Mouse (Mus musculus): ENCODE measurements around the gene C2. TPM values are rescaled to one million over a fixed set of nuclear protein-coding genes. Genes with fewer than 3 reads are reported as not detected.

C2 gene
- polyA plus RNA-seq (2015; fragmentation: Nextera tagmentation; extraction: Ambion mirVana): 5.1 and 9.4 TPM in 2 replicates

GRCm38 (mm10) chr17:34898160-34898586, at the start of gene C2, which contains the start of gene Ehmt2:
Gene C2, minus strand, starts transcription at chr17:34898265.
Gene Ehmt2, plus strand, starts transcription at chr17:34898469.

GRCm38 (mm10) chr17:34931061-34931734, 33.1 kb upstream of the C2 start, which contains the start of gene Neu1:
Gene Neu1, plus strand, starts transcription at chr17:34931253.

GRCm38 (mm10) chr17:34913930-34914665, 16.0 kb upstream of the C2 start, which contains the start of gene Slc44a4:
Gene Slc44a4, plus strand, starts transcription at chr17:34914466.

GRCm38 (mm10) chr17:34881683-34882310, 16.3 kb downstream of the C2 start, which contains the start of gene Gm20547:
Gene Gm20547, minus strand, starts transcription at chr17:34882042.

GRCm38 (mm10) chr17:34879336-34879879, 18.7 kb downstream of the C2 start, which contains the start of gene Zbtb12:
Gene Zbtb12, plus strand, starts transcription at chr17:34879483.

GRCm38 (mm10) chr17:34862416-34863081, 35.5 kb downstream of the C2 start, which contains the start of gene Cfb:
Gene Cfb, minus strand, starts transcription at chr17:34862518.

GRCm38 (mm10) chr17:34849722-34850516, 48.1 kb downstream of the C2 start, which contains the start of the genes Skiv2l and Nelfe:
Gene Skiv2l, minus strand, starts transcription at chr17:34850210.
Gene Nelfe, plus strand, starts transcription at chr17:34850391.

GRCm38 (mm10) chr17:34836856-34837221, 61.2 kb downstream of the C2 start, which contains the start of the genes Stk19 and Dxo:
Gene Stk19, minus strand, starts transcription at chr17:34836945.
Gene Dxo, plus strand, starts transcription at chr17:34837019.

Small RNA genes lying within 50 kb of the gene (microRNA-seq; reads per million reads assigned to microRNA genes)
- 0 reads per million in 2 experiments for gene Mir6970
- gene Mir6971: 0.10 to 1.7 reads per million in 2 experiments
- gene Mir6972: 0 reads per million in 2 experiments

Other genes starting within 250 kb of the C2 start
- 15.2 and 16.9 TPM in 2 replicates for gene Tnxb, start 227.7 kb downstream of the C2 start, polyA plus RNA-seq (2015; fragmentation: Nextera tagmentation; extraction: Ambion mirVana)
- gene C4b, start 154.4 kb downstream of the C2 start, polyA plus RNA-seq (2015; fragmentation: Nextera tagmentation; extraction: Ambion mirVana): 0.82 and 3.6 TPM in 2 replicates
- gene Cyp21a1, start 93.7 kb downstream of the C2 start, polyA plus RNA-seq (2015; fragmentation: Nextera tagmentation; extraction: Ambion mirVana): not detected in 2 replicates
- gene Stk19, start 61.3 kb downstream of the C2 start, polyA plus RNA-seq (2015; fragmentation: Nextera tagmentation; extraction: Ambion mirVana): 11.6 and 15.6 TPM in 2 replicates
- gene Dxo, start 61.2 kb downstream of the C2 start, polyA plus RNA-seq (2015; fragmentation: Nextera tagmentation; extraction: Ambion mirVana): 21.0 and 22.2 TPM in 2 replicates
- gene Skiv2l, start 48.1 kb downstream of the C2 start, polyA plus RNA-seq (2015; fragmentation: Nextera tagmentation; extraction: Ambion mirVana): 15.7 and 16.8 TPM in 2 replicates
- gene Nelfe, start 47.9 kb downstream of the C2 start, polyA plus RNA-seq (2015; fragmentation: Nextera tagmentation; extraction: Ambion mirVana): 33.1 and 42.1 TPM in 2 replicates
- gene Cfb, start 35.7 kb downstream of the C2 start, polyA plus RNA-seq (2015; fragmentation: Nextera tagmentation; extraction: Ambion mirVana): 4.1 and 6.3 TPM in 2 replicates
- 0.87 and 0.99 TPM in 2 replicates for gene Zbtb12, start 18.8 kb downstream of the C2 start, polyA plus RNA-seq (2015; fragmentation: Nextera tagmentation; extraction: Ambion mirVana)
- gene Gm20547, start 16.2 kb downstream of the C2 start, polyA plus RNA-seq (2015; fragmentation: Nextera tagmentation; extraction: Ambion mirVana): not detected in 2 replicates
- gene Ehmt2, start 204 bp upstream of the C2 start, polyA plus RNA-seq (2015; fragmentation: Nextera tagmentation; extraction: Ambion mirVana): 26.7 and 27.6 TPM in 2 replicates
- not detected in 2 replicates for gene Slc44a4, start 16.2 kb upstream of the C2 start, polyA plus RNA-seq (2015; fragmentation: Nextera tagmentation; extraction: Ambion mirVana)
- gene Neu1, start 33.0 kb upstream of the C2 start, polyA plus RNA-seq (2015; fragmentation: Nextera tagmentation; extraction: Ambion mirVana): 12.8 and 14.9 TPM in 2 replicates
- 0.12 and 0.27 TPM in 2 replicates for gene Hspa1b, start 61.0 kb upstream of the C2 start, polyA plus RNA-seq (2015; fragmentation: Nextera tagmentation; extraction: Ambion mirVana)
- 0.32 TPM in 1 of 2 replicates, not detected in the other for gene Gm20481, start 71.6 kb upstream of the C2 start, polyA plus RNA-seq (2015; fragmentation: Nextera tagmentation; extraction: Ambion mirVana)
- 2.5 and 3.8 TPM in 2 replicates for gene Hspa1a, start 73.9 kb upstream of the C2 start, polyA plus RNA-seq (2015; fragmentation: Nextera tagmentation; extraction: Ambion mirVana)
- 2.7 and 2.8 TPM in 2 replicates for gene Hspa1l, start 74.4 kb upstream of the C2 start, polyA plus RNA-seq (2015; fragmentation: Nextera tagmentation; extraction: Ambion mirVana)
- 54.1 and 55.4 TPM in 2 replicates for gene Lsm2, start 83.6 kb upstream of the C2 start, polyA plus RNA-seq (2015; fragmentation: Nextera tagmentation; extraction: Ambion mirVana)
- 27.6 and 32.6 TPM in 2 replicates for gene Vars, start 102.7 kb upstream of the C2 start, polyA plus RNA-seq (2015; fragmentation: Nextera tagmentation; extraction: Ambion mirVana)
- gene Vwa7, start 118.3 kb upstream of the C2 start, polyA plus RNA-seq (2015; fragmentation: Nextera tagmentation; extraction: Ambion mirVana): 0.46 and 0.53 TPM in 2 replicates
- gene Sapcd1, start 129.8 kb upstream of the C2 start, polyA plus RNA-seq (2015; fragmentation: Nextera tagmentation; extraction: Ambion mirVana): 10.6 and 11.5 TPM in 2 replicates
- gene Msh5, start 148.5 kb upstream of the C2 start, polyA plus RNA-seq (2015; fragmentation: Nextera tagmentation; extraction: Ambion mirVana): 2.2 and 3.5 TPM in 2 replicates
- 115 and 138 TPM in 2 replicates for gene Clic1, start 151.7 kb upstream of the C2 start, polyA plus RNA-seq (2015; fragmentation: Nextera tagmentation; extraction: Ambion mirVana)
- 144 and 157 TPM in 2 replicates for gene Ddah2, start 160.8 kb upstream of the C2 start, polyA plus RNA-seq (2015; fragmentation: Nextera tagmentation; extraction: Ambion mirVana)
- 11.3 TPM in 1 of 2 replicates, not detected in the other for gene Ly6g6c, start 167.1 kb upstream of the C2 start, polyA plus RNA-seq (2015; fragmentation: Nextera tagmentation; extraction: Ambion mirVana)
- 0.08 and 0.30 TPM in 2 replicates for gene Mpig6b, start 167.9 kb upstream of the C2 start, polyA plus RNA-seq (2015; fragmentation: Nextera tagmentation; extraction: Ambion mirVana)
- gene Ly6g6e, start 178.6 kb upstream of the C2 start, polyA plus RNA-seq (2015; fragmentation: Nextera tagmentation; extraction: Ambion mirVana): 2.1 TPM in 1 of 2 replicates, not detected in the other
- 0.49 and 1.2 TPM in 2 replicates for gene Ly6g6d, start 179.8 kb upstream of the C2 start, polyA plus RNA-seq (2015; fragmentation: Nextera tagmentation; extraction: Ambion mirVana)
- 0.11 and 0.29 TPM in 2 replicates for gene Ly6g6f, start 187.3 kb upstream of the C2 start, polyA plus RNA-seq (2015; fragmentation: Nextera tagmentation; extraction: Ambion mirVana)
- 87.8 and 89.8 TPM in 2 replicates for gene Abhd16a, start 191.0 kb upstream of the C2 start, polyA plus RNA-seq (2015; fragmentation: Nextera tagmentation; extraction: Ambion mirVana)
- 0.38 TPM in 1 of 2 replicates, not detected in the other for gene Ly6g5c, start 210.0 kb upstream of the C2 start, polyA plus RNA-seq (2015; fragmentation: Nextera tagmentation; extraction: Ambion mirVana)
- 0.22 and 0.37 TPM in 2 replicates for gene Ly6g5b, start 217.2 kb upstream of the C2 start, polyA plus RNA-seq (2015; fragmentation: Nextera tagmentation; extraction: Ambion mirVana)
- gene Gpank1, start 223.2 kb upstream of the C2 start, polyA plus RNA-seq (2015; fragmentation: Nextera tagmentation; extraction: Ambion mirVana): 8.4 and 9.1 TPM in 2 replicates
- gene Csnk2b, start 223.8 kb upstream of the C2 start, polyA plus RNA-seq (2015; fragmentation: Nextera tagmentation; extraction: Ambion mirVana): 203 and 204 TPM in 2 replicates
- 10.6 and 11.8 TPM in 2 replicates for gene D17H6S53E, start 228.1 kb upstream of the C2 start, polyA plus RNA-seq (2015; fragmentation: Nextera tagmentation; extraction: Ambion mirVana)
- 0.30 and 0.81 TPM in 2 replicates for gene Apom, start 233.8 kb upstream of the C2 start, polyA plus RNA-seq (2015; fragmentation: Nextera tagmentation; extraction: Ambion mirVana)
- 39.5 and 42.1 TPM in 2 replicates for gene Bag6, start 236.9 kb upstream of the C2 start, polyA plus RNA-seq (2015; fragmentation: Nextera tagmentation; extraction: Ambion mirVana)